Mouse (Mus musculus) heart, postnatal 0 days (tissue): ENCODE data around the gene Gm37240.

ENCODE experiments used
- CTCF ChIP-seq: IDR thresholded peaks from 2 replicates; pipeline ENCODE4 v1.5.1; 2016; ENCODE audit warnings: antibody characterized with exemption, control low read depth, low read depth
- EP300 ChIP-seq: IDR thresholded peaks from 2 replicates; pipeline ENCODE4 v1.6.1; 2016; ENCODE audit warnings: antibody characterized with exemption, low read depth

DNA sequence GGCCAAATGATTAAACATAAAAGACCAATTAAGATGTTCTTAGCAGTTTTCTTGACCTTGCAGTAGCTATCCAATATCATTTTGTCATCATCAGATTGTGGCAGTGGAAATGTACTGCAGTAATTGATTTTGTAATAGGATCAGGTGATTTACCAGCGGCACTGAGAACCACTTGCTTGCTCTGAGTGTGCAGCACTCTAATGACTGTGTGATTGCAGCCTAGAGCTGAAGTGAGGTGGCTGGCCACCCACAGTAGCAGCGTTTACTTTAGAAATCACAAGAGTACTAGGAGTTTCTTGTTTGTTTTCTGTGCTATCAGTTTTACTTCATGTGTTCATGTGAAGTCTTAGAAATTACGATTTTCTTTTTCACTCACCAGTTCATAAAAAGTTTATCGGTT lies 1011.1 kb downstream of the Gm37240 start:
- no peak for TF ChIP-seq CTCF
- no peak for TF ChIP-seq EP300
